Mouse (Mus musculus): ENCODE measurements around the gene Tnnc1.

DNA sequence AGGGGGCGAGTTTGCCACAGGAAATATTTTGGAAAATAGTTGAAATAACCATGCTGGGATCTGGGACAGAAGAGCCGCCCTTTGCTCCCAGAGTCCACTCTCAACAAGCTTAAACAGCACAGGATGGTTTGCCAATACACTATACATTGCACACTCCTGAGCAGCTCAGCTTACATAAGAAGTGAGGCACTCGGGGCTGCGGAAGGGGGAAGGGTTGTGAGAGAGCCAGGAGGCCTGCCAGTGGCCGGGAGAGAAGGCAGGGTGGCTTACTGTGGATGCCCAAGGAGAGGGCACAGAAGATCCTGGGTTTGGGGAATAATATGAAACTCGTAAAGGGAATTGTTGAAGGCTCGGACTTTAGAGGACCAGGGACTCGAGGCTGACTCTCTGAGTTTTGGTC is 5.8 kb downstream of the Tnnc1 start:
- no peak for TF ChIP-seq CTCF (IDR thresholded peaks at IDR 0.05; ENCODE audit: low read depth, low read length)
- TF ChIP-seq POLR2A (IDR thresholded peaks at IDR 0.05; ENCODE audit: extremely low read depth, insufficient read depth, low read length), result no peak
